16 mouse cellular contexts compared by ENCODE assay signal in genomic region chr14:11620962-11621568, GRCm38 (mm10).
DNase-seq lines count a peak whose midpoint lies in the region; ATAC-seq and TF ChIP-seq lines count a peak whose summit lies in the region.
"Had no signal": no experiment of that assay in that cellular context is flagged by ENCODE, and none has a peak within 500 bp of the region (broad histone marks: within the 10 kb centered on the region; RNA-seq: fewer than 3 reads in every experiment).

No protein-coding gene starts in this region.

- H3K27ac ChIP-seq in forebrain, embryonic 11.5 days (ENCODE audit: low read depth, low read length): no peak overlapping the region
- H3K27ac ChIP-seq in forebrain, embryonic 12.5 days: no peak overlapping the region
- no peak overlapping the region for H3K27ac ChIP-seq in embryonic facial prominence, embryonic 13.5 days
- H3K27ac ChIP-seq in limb, embryonic 11.5 days (replicated peaks; ENCODE audit: low read depth, low read length): 0 out of 2 replicates have a peak overlapping the region, but pooled peaks have one; percentile 2
- H3K27ac ChIP-seq in midbrain, postnatal 0 days (ENCODE audit: low read depth, low read length): no peak overlapping the region
- H3K27ac ChIP-seq: heart, embryonic 15.5 days; layer of hippocampus, adult 2 months had no signal

- no peak for TF ChIP-seq CTCF in midbrain, postnatal 0 days (IDR thresholded peaks at IDR 0.05)

- H3K4me2 ChIP-seq in forebrain, embryonic 11.5 days (ENCODE audit: low read depth, low read length, severe bottlenecking): no peak overlapping the region
- H3K4me2 ChIP-seq in forebrain, embryonic 12.5 days: no peak overlapping the region
- H3K4me2 ChIP-seq in embryonic facial prominence, embryonic 13.5 days: peak overlapping the region; percentile 22; the same call in 1 of the 2 replicates
- peak overlapping the region; percentile 23; the same call in 1 of the 2 replicates for H3K4me2 ChIP-seq in limb, embryonic 11.5 days (ENCODE audit: low read depth, severe bottlenecking)
- 0 out of 2 replicates have a peak overlapping the region, but pooled peaks have one; percentile 9 for H3K4me2 ChIP-seq in midbrain, postnatal 0 days (ENCODE audit: low read depth, low read length, poor library complexity, severe bottlenecking)
- H3K4me2 ChIP-seq: heart, embryonic 15.5 days; liver, embryonic 11.5 days had no signal

- no peaks in the 10 kb centered on the region for H3K36me3 ChIP-seq in forebrain, embryonic 11.5 days (ENCODE audit: control insufficient read depth, insufficient read depth, low read length)
- no peaks in the 10 kb centered on the region for H3K36me3 ChIP-seq in forebrain, embryonic 12.5 days (replicated peaks)
- H3K36me3 ChIP-seq in embryonic facial prominence, embryonic 13.5 days: no peaks in the 10 kb centered on the region
- H3K36me3 ChIP-seq in limb, embryonic 11.5 days (ENCODE audit: control insufficient read depth, insufficient read depth, low read length): no peaks in the 10 kb centered on the region
- H3K36me3 ChIP-seq in midbrain, postnatal 0 days (ENCODE audit: insufficient read depth, low read length): no peaks in the 10 kb centered on the region
- H3K36me3 ChIP-seq: heart, embryonic 15.5 days had no signal

- H3K9me3 ChIP-seq in forebrain, embryonic 11.5 days (ENCODE audit: control insufficient read depth, low read length): no peaks in the 10 kb centered on the region
- no peaks in the 10 kb centered on the region for H3K9me3 ChIP-seq in forebrain, embryonic 12.5 days
- H3K9me3 ChIP-seq in embryonic facial prominence, embryonic 13.5 days: no peaks in the 10 kb centered on the region
- no peaks in the 10 kb centered on the region for H3K9me3 ChIP-seq in limb, embryonic 11.5 days (ENCODE audit: control insufficient read depth, low read length)
- no peaks in the 10 kb centered on the region for H3K9me3 ChIP-seq in midbrain, postnatal 0 days (ENCODE audit: low read length)
- H3K9me3 ChIP-seq: heart, embryonic 15.5 days had no signal

- WGBS in forebrain, embryonic 11.5 days: 26% methylated on average over 10 of the region's 10 CpGs
- 25% methylated on average over 10 of the region's 10 CpGs for WGBS in forebrain, embryonic 12.5 days
- WGBS in embryonic facial prominence, embryonic 13.5 days: 9% methylated on average over 10 of the region's 10 CpGs
- 5% methylated on average over 10 of the region's 10 CpGs for WGBS in limb, embryonic 11.5 days
- 29% methylated on average over 10 of the region's 10 CpGs for WGBS in midbrain, postnatal 0 days

- no peak overlapping the region for H3K4me3 ChIP-seq in forebrain, embryonic 11.5 days (ENCODE audit: low read depth, low read length)
- H3K4me3 ChIP-seq in forebrain, embryonic 12.5 days (replicated peaks): no peak overlapping the region
- no peak overlapping the region for H3K4me3 ChIP-seq in embryonic facial prominence, embryonic 13.5 days
- no peak overlapping the region for H3K4me3 ChIP-seq in limb, embryonic 11.5 days (ENCODE audit: low read depth, low read length)
- no peak overlapping the region for H3K4me3 ChIP-seq in midbrain, postnatal 0 days (ENCODE audit: low read depth, low read length)
- H3K4me3 ChIP-seq: heart, embryonic 15.5 days; layer of hippocampus, adult 2 months had no signal

- no peaks in the 10 kb centered on the region for H3K27me3 ChIP-seq in forebrain, embryonic 11.5 days (ENCODE audit: control insufficient read depth, insufficient read depth, low read length)
- no peaks in the 10 kb centered on the region for H3K27me3 ChIP-seq in forebrain, embryonic 12.5 days
- H3K27me3 ChIP-seq in embryonic facial prominence, embryonic 13.5 days: no peaks in the 10 kb centered on the region
- no peaks in the 10 kb centered on the region for H3K27me3 ChIP-seq in limb, embryonic 11.5 days (ENCODE audit: control insufficient read depth, insufficient read depth, low read length)
- no peaks in the 10 kb centered on the region for H3K27me3 ChIP-seq in midbrain, postnatal 0 days (ENCODE audit: insufficient read depth, low read length)
- H3K27me3 ChIP-seq: heart, embryonic 15.5 days had no signal

- 0 out of 2 replicates have a peak, but pooled peaks have one; percentile 39 for ATAC-seq in forebrain, embryonic 11.5 days (replicated peaks; ENCODE audit: low FRiP score)
- no peak for ATAC-seq in forebrain, embryonic 12.5 days (ENCODE audit: low FRiP score)
- no peak for ATAC-seq in embryonic facial prominence, embryonic 13.5 days (ENCODE audit: insufficient number of reproducible peaks, insufficient read depth, low FRiP score, low TSS enrichment, low read depth)
- ATAC-seq in limb, embryonic 11.5 days (ENCODE audit: insufficient number of reproducible peaks, low FRiP score, low TSS enrichment, low read depth): 0 out of 2 replicates have a peak, but pooled peaks have one; percentile 60
- ATAC-seq in midbrain, postnatal 0 days (ENCODE audit: low FRiP score): no peak
- ATAC-seq: intestine, postnatal 0 days had no signal

- H3K9ac ChIP-seq in forebrain, embryonic 11.5 days (ENCODE audit: low read length): no peak overlapping the region
- no peak overlapping the region for H3K9ac ChIP-seq in forebrain, embryonic 12.5 days
- H3K9ac ChIP-seq in embryonic facial prominence, embryonic 13.5 days: peak overlapping the region; percentile 44; the same call in 1 of the 2 replicates
- H3K9ac ChIP-seq in limb, embryonic 11.5 days (ENCODE audit: low read length): no peak overlapping the region
- no peak overlapping the region for H3K9ac ChIP-seq in midbrain, postnatal 0 days (replicated peaks; ENCODE audit: low read length, poor library complexity, severe bottlenecking)
- H3K9ac ChIP-seq: heart, embryonic 15.5 days had no signal

- H3K4me1 ChIP-seq in forebrain, embryonic 11.5 days (replicated peaks; ENCODE audit: control insufficient read depth, insufficient read depth, low read length): peaks cover 9% of the 10 kb centered on the region; the same call in 1 of the 2 replicates
- peaks cover 22% of the 10 kb centered on the region for H3K4me1 ChIP-seq in forebrain, embryonic 12.5 days
- H3K4me1 ChIP-seq in embryonic facial prominence, embryonic 13.5 days: peaks cover 58% of the 10 kb centered on the region
- peaks cover 31% of the 10 kb centered on the region for H3K4me1 ChIP-seq in limb, embryonic 11.5 days (ENCODE audit: control insufficient read depth, insufficient read depth, low read length)
- H3K4me1 ChIP-seq in midbrain, postnatal 0 days (ENCODE audit: insufficient read depth, low read length): peaks cover 7% of the 10 kb centered on the region; the same call in 1 of the 2 replicates

- no peak for DNase-seq in forebrain, embryonic 11.5 days (ENCODE audit: low spot score)
- DNase-seq in limb, embryonic 11.5 days (ENCODE audit: low spot score): peak; percentile 65
- DNase-seq in midbrain, postnatal 0 days (ENCODE audit: low spot score): no peak
- DNase-seq in frontal cortex, postnatal 25 days (ENCODE audit: low spot score in 2 of 2): no peak
- DNase-seq in cerebellum, postnatal 25 days: no peak
- DNase-seq in spleen, postnatal 36 days (ENCODE audit: low spot score in 2 of 2): no peak
- DNase-seq: cerebellum, adult 2 months; gastrocnemius, postnatal 36 days; lung, postnatal 10 days; thymus, postnatal 25 days had no signal

Comparison
In these comparisons a context has a peak if more than half of its experiments do, and no peak if none do; other contexts are left out.
1. ATAC-seq: peak in forebrain, embryonic 11.5 days (single experiment) and limb, embryonic 11.5 days (single experiment); none in forebrain, embryonic 12.5 days (single experiment), embryonic facial prominence, embryonic 13.5 days (single experiment) and midbrain, postnatal 0 days (single experiment).
2. H3K4me2 ChIP-seq: peak in embryonic facial prominence, embryonic 13.5 days (single experiment), limb, embryonic 11.5 days (single experiment) and midbrain, postnatal 0 days (single experiment); none in forebrain, embryonic 11.5 days (single experiment) and forebrain, embryonic 12.5 days (single experiment).